In genomic region chr10:85161745-85162351, GRCm38 (mm10) we compare ENCODE assay signal across 10 mouse cellular contexts. TPM values are rescaled to one million over a fixed set of nuclear protein-coding genes. Genes with fewer than 3 reads are reported as not detected.
DNase-seq lines count a peak whose midpoint lies in the region; ATAC-seq lines count a peak whose summit lies in the region.
"Had no signal": no experiment of that assay in that cellular context is flagged by ENCODE, and none has a peak within 500 bp of the region (broad histone marks: within the 10 kb centered on the region; RNA-seq: fewer than 3 reads in every experiment).

No protein-coding gene starts in this region.

- no peaks in the 10 kb centered on the region for H3K9me3 ChIP-seq in forebrain, embryonic 16.5 days (ENCODE audit: control insufficient read depth, low read length)
- no peaks in the 10 kb centered on the region for H3K9me3 ChIP-seq in forebrain, embryonic 10.5 days
- H3K9me3 ChIP-seq: G1E; neural tube, embryonic 13.5 days had no signal

- no peaks in the 10 kb centered on the region for H3K36me3 ChIP-seq in forebrain, embryonic 16.5 days (ENCODE audit: control insufficient read depth, insufficient read depth)
- no peaks in the 10 kb centered on the region for H3K36me3 ChIP-seq in forebrain, embryonic 10.5 days (replicated peaks)
- H3K36me3 ChIP-seq: G1E; neural tube, embryonic 13.5 days had no signal

- peaks cover 2% of the 10 kb centered on the region; the same call in 1 of the 2 replicates for H3K4me1 ChIP-seq in forebrain, embryonic 16.5 days (replicated peaks; ENCODE audit: control insufficient read depth, insufficient read depth, low read length)
- H3K4me1 ChIP-seq in forebrain, embryonic 10.5 days, result peaks cover 16% of the 10 kb centered on the region

- WGBS in forebrain, embryonic 16.5 days, result 68% methylated on average over 5 of the region's 5 CpGs
- WGBS in forebrain, embryonic 10.5 days, result 91% methylated on average over 5 of the region's 5 CpGs

- H3K27me3 ChIP-seq in forebrain, embryonic 16.5 days (replicated peaks; ENCODE audit: control insufficient read depth, insufficient read depth, low read length), result no peaks in the 10 kb centered on the region
- H3K27me3 ChIP-seq in forebrain, embryonic 10.5 days (ENCODE audit: poor library complexity, severe bottlenecking), result no peaks in the 10 kb centered on the region
- H3K27me3 ChIP-seq: neural tube, embryonic 13.5 days had no signal

- no peak overlapping the region for H3K4me3 ChIP-seq in forebrain, embryonic 16.5 days (replicated peaks; ENCODE audit: low read length)
- no peak overlapping the region for H3K4me3 ChIP-seq in forebrain, embryonic 10.5 days
- H3K4me3 ChIP-seq: neural tube, embryonic 13.5 days had no signal

- peak; percentile 85 for ATAC-seq in forebrain, embryonic 16.5 days
- peak; percentile 83 for ATAC-seq in CD4-positive, CD25-positive, alpha-beta regulatory T cell, adult 4 months

- no peak for DNase-seq in forebrain, embryonic 10.5 days (ENCODE audit: extremely low spot score, low spot score)
- DNase-seq in layer of hippocampus, adult 9-11 months, result peak; percentile 34
- no peak for DNase-seq in layer of hippocampus, postnatal 10 days (ENCODE audit: low spot score in 2 of 2)
- peak; percentile 67 for DNase-seq in lung, postnatal 25 days (ENCODE audit: low spot score)
- DNase-seq in spleen, postnatal 10 days (ENCODE audit: low spot score in 2 of 2), result no peak
- no peak for DNase-seq in B cell, adult 2 months

- H3K9ac ChIP-seq in forebrain, embryonic 16.5 days (replicated peaks; ENCODE audit: low read depth, low read length), result no peak overlapping the region
- H3K9ac ChIP-seq: neural tube, embryonic 13.5 days had no signal

- no peak overlapping the region for H3K4me2 ChIP-seq in forebrain, embryonic 16.5 days (ENCODE audit: low read length)
- H3K4me2 ChIP-seq: neural tube, embryonic 13.5 days had no signal

- H3K27ac ChIP-seq in forebrain, embryonic 16.5 days (ENCODE audit: low read length), result no peak overlapping the region
- H3K27ac ChIP-seq in forebrain, embryonic 10.5 days, result no peak overlapping the region
- H3K27ac ChIP-seq: neural tube, embryonic 13.5 days had no signal

RNA-seq across cellular contexts. Expression of gene Cry1, which starts 23.0 kb away (rescaled TPM):
- 33.7 and 38.2 TPM in 2 replicates for polyA plus RNA-seq in forebrain, embryonic 16.5 days (2015; fragmentation: Nextera tagmentation; extraction: Ambion mirVana)
- polyA plus RNA-seq in forebrain, embryonic 10.5 days (2016; fragmentation: Nextera tagmentation; extraction: Ambion mirVana), result 30.7 and 31.4 TPM in 2 replicates
- total RNA-seq in layer of hippocampus, postnatal 10 days (2021), result 10 to 100 TPM; 13.3 to 15.1 TPM
- 1 to 10 TPM; 3.4 to 6.7 TPM for polyA plus RNA-seq in CD4-positive, CD25-positive, alpha-beta regulatory T cell, adult 4 months (2017; shearing (Covaris generic))
- polyA plus RNA-seq: G1E had no signal

RNA-seq across cellular contexts. Expression of gene Mterf2, which starts 34.0 kb away (rescaled TPM):
- polyA plus RNA-seq in forebrain, embryonic 16.5 days (2015; fragmentation: Nextera tagmentation; extraction: Ambion mirVana), result 26.5 and 26.9 TPM in 2 replicates
- polyA plus RNA-seq in forebrain, embryonic 10.5 days (2016; fragmentation: Nextera tagmentation; extraction: Ambion mirVana), result 24.1 and 24.2 TPM in 2 replicates
- 10 to 100 TPM; 16.3 to 16.5 TPM for total RNA-seq in layer of hippocampus, postnatal 10 days (2021)
- polyA plus RNA-seq in CD4-positive, CD25-positive, alpha-beta regulatory T cell, adult 4 months (2017; shearing (Covaris generic)), result 10 to 100 TPM; 25.2 to 26.1 TPM

RNA-seq across cellular contexts. Expression of gene Tmem263, which starts 59.4 kb away (rescaled TPM):
- 63.0 and 65.9 TPM in 2 replicates for polyA plus RNA-seq in forebrain, embryonic 16.5 days (2015; fragmentation: Nextera tagmentation; extraction: Ambion mirVana)
- polyA plus RNA-seq in forebrain, embryonic 10.5 days (2016; fragmentation: Nextera tagmentation; extraction: Ambion mirVana), result 49.8 and 51.3 TPM in 2 replicates
- 10 to 100 TPM; 30.1 to 32.1 TPM for total RNA-seq in layer of hippocampus, postnatal 10 days (2021)
- polyA plus RNA-seq in CD4-positive, CD25-positive, alpha-beta regulatory T cell, adult 4 months (2017; shearing (Covaris generic)), result 10 to 100 TPM; 27.5 to 31.7 TPM

RNA-seq across cellular contexts. Expression of gene Fhl4, which starts 59.6 kb away (rescaled TPM):
- polyA plus RNA-seq in forebrain, embryonic 16.5 days (2015; fragmentation: Nextera tagmentation; extraction: Ambion mirVana), result 2.2 and 2.7 TPM in 2 replicates
- 0.95 and 1.4 TPM in 2 replicates for polyA plus RNA-seq in forebrain, embryonic 10.5 days (2016; fragmentation: Nextera tagmentation; extraction: Ambion mirVana)
- total RNA-seq in layer of hippocampus, postnatal 10 days (2021), result 1 to 10 TPM; 1.2 to 1.6 TPM
- polyA plus RNA-seq in CD4-positive, CD25-positive, alpha-beta regulatory T cell, adult 4 months (2017; shearing (Covaris generic)), result 1 to 10 TPM in 1 of 2 experiments, under 1 TPM in 1; 0.31 to 1.1 TPM

Comparison
In these comparisons a context has a peak if more than half of its experiments do, and no peak if none do; other contexts are left out.
1. DNase-seq: peak in layer of hippocampus, adult 9-11 months (single experiment) and lung, postnatal 25 days (single experiment); none in forebrain, embryonic 10.5 days (single experiment), layer of hippocampus, postnatal 10 days (0 of 2), spleen, postnatal 10 days (0 of 2) and B cell, adult 2 months (0 of 2).